Mouse (Mus musculus) gonadal fat pad, adult 2 months (tissue): ENCODE results near the gene Ppp1r1b. TPM values are rescaled to one million over a fixed set of nuclear protein-coding genes. Genes with fewer than 3 reads are reported as not detected.

Experiments
- DNase-seq: peaks from one replicate; pipeline ENCODE4 v3.0.0-alpha.2; 2012; ENCODE audit warnings: low read depth
- polyA plus RNA-seq: library from polyadenylated mRNA; depleted of rRNA; stranded (reverse); fragments of >200 nt; gene quantifications from 2 replicates; pipeline ENCODE4 v1.2.3, GENCODE M21; 2012

Gene Ppp1r1b
- polyA plus RNA-seq, 1 experiment, result 10.1 TPM

DNA sequence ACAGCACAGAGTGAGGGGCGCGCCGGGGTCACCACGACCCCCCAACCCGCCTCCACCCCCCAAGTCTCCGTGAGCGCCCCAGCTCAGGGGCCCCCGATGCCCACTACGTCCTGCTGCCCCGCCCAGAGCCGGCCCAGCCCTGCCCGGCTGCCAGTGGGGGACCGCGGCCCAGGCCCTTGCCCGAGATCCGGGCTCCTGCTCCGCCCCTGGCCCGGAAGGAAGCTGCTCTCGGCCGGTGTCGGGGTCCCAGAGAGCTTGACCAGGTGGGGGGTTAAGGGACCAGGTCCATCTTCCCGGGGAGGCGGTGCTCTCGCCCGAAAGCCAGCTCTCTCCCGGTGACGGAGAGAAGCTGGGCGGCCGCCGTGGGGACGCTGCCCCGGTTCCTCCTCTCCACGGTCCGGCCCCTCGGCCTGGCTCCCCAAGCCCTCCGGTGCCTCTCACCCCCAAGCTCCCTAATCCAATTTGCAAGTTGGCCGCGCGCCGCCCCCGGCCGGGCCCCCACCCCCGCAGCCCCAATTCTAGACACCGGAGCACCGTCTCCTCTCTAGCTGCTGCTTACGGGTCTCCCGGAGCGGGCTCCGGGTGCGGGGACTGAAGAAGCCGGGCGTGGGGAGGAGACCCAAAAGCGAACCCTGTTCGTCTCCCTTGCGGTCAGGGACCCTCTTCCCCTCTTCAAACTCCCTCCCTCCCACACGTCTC is 19.7 kb upstream of the Ppp1r1b start:
- no peak for DNase-seq

DNA sequence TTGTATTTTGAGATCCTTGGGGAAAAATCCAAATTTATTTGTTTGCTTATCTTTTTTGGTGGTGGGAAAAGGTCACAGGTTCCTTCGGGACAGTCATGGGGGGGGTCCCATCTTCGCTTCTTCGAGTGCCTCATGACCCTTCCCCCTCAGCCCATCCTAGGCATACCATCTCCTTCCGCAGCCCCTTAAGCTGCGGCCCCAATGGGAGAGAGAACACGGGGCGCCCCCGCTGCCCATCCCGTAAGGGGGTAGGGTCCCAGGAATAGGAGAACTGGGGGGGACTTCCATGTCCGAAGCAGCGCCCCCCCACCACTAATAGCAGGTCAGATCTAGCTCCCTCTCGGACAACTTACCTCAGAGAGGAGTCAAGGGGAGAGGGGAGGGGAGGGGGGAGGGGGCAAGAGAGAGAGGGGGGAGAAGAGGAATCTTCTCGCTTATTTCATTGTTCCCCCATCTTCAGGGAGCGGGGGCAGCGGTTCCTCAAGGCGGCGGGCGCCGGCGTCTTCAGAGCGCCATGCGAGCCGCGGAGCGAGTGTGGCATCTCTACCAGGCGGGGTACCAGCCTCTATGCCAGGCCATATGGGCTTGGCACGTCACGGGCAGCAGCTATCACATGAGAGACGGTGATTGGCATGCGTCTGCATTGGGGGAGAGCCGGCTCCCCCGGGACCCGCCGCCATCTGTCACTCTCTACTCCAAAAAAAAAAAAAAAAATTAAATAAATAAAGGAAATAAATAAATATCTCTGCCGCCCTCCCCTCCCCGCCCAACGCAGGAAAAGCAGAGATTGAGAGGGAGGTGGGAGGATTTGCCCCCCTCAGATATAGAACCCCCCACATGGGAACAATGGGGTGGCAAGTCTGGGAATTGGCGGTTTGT is 18.9 kb upstream of the Ppp1r1b start, which contains the start of gene Neurod2:
Gene Neurod2, minus strand, starts transcription at position 568 of the 879 bp plus-strand sequence.
- DNase-seq, result no peak

DNA sequence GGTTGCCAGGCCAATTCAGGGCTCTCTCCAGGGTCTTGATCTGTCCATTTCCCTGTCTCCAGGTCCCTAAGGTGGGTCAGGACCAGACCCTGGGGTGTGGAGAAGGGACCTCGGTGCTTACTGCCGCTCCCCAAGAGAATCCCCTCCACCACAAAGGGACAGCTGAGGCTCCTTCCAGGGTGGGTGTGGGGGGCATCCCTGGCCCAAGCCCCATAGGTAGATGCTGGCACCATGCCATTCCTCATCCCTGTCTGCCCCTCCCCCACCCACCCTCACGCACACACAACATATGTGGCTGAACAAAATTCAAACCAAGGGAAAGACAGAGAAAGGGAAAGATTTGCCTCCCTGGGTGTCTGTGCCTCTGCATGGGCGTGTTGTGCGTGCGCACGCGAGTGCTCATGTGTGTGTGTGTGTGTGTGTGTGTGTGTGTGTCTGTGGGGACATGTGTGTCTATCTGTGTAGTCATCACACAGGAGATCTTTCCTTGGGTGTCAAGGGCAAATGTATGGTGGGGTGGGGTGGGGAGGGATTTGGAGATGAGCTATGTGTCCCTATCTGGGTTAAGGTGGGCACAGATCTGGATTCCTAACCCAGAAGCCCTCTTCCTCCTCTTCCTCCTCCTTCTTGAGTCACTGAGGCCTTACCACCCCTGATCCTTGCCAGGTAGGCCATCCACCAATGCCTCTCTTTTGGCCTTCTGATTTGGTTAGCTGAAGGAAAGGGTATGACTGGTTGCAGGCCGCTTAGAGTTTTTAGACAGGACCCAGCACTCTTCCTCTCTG is 18.1 kb upstream of the Ppp1r1b start:
- DNase-seq, result no peak

DNA sequence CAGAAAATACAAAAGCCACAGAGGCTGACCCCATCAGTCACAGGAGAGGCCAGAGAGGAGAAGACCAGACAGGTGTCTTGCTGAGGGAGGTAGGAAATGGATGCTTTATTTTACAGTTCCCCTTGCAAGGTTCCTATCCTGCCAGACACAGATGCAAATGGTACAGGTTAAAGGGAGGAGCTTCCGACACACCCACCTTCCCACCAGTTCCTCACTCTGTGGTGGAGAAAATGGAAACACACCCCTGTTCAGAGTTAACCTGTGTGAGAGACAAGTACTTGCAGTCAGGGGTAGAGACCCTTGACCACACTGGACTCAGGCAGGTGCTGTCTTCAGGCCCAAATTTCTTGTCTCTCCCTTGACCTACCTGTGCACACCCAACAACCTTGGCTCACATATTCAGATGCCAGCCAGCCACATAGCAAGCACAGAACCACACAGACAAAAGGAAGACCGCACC is 17.4 kb upstream of the Ppp1r1b start:
- no peak for DNase-seq

DNA sequence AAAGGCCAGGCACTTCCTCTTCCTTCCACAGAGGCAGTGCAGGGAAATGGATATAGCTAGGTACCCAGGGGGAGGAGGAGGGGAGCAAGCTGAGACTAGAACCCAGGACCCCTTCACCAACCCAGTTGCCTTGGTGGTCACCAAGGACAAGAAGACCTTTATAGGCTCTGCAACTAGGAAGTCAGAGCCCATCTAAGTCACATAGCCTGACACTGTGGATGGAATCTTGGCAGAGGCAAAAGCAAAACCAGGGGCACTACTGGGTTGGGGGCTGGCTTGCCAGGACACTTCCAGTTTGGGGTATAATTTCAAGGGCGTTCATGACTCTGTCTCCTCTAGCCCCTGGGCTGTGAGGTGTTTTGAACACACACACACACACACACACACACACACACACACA is 16.8 kb upstream of the Ppp1r1b start:
- DNase-seq, result no peak

DNA sequence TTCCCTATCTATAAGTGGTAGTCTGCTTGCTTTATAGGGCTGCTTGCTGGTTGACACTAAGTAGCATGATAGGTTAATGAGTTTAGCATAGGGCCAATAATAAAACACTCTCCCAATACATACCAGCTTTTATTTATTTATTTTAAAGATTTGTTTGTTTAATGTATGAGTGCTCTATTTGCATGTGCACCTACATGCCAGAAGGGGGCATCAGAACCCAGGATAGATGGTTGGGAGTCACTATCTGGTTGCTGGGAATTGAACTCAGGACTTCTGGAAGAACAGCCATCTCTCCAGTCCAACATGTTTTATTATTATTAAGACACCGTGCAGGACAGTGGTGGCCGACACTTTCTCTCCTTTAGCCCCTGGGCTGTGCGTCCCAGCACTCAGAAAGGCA is 16.0 kb upstream of the Ppp1r1b start:
- no peak for DNase-seq

DNA sequence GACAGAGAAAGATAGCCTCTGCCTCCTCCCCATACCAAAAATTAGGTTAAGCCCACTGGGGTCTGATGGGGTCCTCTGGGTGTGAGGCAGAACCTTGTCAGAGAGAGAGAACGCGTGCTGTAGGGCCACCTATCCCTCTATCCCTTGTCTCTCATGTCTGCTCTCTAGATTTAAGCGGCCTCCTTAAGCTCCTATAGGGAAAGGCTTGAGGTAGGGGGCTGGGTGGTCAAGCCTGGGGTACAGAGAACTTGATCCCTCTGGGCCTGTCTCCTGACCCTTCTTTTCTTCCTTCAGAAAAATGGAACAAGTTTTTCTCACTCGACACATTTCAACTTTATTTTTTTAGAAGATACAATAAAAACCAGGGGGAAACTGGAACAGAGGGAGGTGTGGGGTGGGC is 15.4 kb upstream of the Ppp1r1b start:
- DNase-seq, result no peak

DNA sequence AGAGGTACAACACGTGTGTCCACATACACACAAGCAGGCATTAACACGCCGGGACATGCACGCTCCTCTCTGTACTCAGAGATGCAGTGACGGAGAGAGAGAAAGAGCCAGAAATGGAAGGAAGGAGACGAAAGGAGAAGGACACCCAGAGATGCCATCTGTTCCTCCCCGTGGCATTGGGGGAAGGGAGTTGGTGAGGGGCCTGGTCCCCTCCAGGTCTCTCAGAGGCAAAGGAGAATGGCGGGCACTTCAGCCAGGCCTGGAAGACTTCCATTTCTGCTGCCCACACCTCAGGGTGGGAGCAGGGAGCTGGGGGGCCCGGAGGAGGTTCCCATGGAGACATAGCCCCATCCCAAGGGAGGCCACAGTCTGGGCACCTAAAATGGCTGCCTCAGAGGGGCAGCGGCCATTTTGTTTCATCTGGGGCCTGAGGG is 14.9 kb upstream of the Ppp1r1b start:
- no peak for DNase-seq

DNA sequence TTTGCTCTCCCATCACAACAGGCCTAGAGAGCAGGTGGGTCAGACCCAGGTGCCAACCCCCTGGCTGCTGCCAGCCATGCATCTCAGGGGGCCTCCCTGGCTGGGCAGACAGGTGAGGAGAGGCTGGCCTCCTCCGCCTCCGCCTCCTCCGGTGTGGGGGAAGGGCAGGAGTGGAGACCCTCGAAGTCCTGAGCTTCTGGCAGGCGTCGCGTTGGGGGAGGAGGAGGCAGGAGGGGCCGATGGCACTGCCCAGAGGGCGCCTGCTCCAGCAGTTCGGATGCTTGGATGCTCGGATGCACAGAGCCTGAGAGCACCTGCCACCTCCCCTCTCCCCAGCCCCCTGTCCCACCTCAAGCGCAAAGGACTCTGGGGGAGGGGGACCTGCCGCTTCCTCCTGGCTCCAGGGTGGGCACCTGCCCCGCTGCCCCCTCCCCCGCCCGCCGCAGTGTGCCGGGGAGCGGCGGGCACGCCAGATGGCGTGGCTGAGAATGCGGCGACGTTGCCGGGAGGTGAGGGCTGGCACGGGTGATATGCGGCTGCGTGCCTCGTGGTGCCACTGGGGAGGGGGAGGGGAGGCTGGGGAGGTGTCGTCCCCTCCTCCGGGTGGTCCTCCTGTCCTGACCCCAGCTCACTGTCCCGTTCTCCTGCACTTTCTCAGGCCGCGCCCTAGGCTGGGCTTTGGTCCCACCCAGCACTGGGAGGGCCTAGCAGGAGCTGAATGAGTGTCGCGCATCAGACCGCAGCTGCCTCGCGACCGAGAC is 14.0 kb upstream of the Ppp1r1b start:
- DNase-seq, result no peak

DNA sequence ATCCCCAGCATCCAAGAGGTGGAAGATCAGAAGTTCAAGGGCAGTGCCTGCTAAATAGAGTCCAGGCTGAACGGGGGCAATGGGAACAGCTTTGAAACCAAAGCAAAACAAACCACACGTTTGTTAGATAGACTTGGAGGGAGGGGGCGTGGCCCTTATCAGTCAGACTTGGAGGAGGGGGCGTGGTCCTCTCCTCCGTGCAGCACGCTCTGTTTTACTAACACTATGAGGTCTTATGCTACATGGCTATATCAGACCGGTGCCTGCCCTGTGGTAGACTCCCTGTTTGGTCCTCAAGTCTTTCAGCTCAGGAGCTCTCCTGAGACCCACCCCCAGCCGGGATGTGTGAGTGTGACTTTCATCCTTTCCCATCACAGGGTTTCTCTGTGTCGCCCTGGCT is 13.0 kb upstream of the Ppp1r1b start:
- DNase-seq, result no peak

DNA sequence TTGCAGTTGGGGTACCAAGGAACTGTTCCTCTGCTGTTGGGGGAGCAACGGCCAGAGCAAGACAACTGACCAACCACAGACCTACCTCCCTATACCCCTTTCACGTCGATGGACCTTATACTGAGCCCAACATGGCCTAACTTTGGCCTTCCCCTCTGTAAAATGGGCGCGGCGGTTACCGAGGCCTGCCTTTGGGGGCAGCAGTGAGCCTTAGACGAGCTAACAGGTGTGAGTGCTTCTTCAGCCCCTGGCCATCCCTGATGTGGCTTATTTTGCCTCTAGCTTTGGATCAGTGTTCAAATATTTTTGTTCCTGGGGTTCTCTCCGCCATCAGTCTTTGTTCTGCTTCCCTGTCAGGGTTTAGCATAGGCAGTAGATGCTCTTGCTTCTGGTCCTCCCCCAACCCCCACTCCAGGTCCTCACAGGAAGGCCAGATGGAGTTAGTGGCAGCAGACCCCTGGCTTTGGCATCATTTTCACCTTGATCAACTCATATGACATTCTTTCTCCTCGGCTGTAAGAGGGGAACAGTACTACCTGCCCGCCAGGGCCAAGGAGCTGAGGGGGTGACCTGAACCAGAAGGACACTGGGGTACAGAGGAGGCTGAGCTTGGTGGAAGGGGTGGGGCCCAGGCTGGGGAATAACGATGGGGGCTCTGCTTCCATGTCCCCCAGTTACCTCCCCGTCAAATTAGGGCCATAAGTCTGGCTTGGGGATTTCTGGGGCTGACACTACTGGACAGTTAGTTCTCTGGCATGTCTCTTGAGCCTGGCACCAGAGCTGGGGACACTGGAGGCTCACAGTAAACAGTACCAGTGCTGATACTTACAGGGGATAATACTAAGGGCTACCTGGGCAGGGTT is 11.7 kb upstream of the Ppp1r1b start:
- no peak for DNase-seq

DNA sequence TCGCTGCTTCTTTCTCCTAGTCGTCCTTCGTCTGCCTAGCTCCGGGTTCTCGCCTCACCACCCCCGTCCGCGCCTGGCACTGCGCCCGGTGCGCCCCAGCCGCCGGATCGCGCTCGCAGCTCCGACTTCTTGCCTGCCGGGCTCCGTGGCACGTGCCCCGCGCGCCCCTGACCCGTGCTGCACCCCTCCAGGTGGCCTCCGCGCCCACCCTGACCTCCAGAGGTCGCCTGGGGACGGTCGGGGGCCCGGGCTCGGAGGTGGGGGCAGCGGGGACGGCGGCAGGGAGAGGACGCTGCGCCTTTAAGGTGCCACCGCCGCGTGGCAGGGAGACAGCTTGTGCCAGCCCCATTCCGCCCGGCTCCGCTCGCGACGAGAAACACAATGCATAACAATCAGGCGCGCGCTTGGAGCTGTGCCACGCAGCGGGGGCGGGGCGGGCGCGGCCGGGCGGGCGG is 9.7 kb upstream of the Ppp1r1b start:
- no peak for DNase-seq

DNA sequence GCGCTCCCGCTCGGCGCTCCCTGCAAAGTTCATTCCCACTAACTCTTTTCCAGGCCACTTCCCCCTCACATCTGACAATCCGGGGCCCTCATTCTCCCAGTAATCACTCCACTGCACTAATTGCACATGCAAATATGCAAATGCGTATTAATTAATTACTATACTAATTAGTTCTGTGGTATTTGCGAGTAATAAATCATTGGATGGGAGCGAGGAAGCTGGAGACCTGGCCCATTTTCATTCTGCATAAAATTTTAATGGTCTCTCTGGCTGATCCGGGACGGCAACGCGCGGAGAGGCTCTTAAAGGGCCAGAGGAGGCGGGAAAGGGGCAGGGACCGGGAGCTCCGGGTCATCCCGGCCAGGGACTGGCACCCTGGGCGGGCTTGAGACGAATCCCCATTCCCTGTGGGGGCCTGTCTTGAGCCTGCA is 9.1 kb upstream of the Ppp1r1b start:
- DNase-seq, result no peak

DNA sequence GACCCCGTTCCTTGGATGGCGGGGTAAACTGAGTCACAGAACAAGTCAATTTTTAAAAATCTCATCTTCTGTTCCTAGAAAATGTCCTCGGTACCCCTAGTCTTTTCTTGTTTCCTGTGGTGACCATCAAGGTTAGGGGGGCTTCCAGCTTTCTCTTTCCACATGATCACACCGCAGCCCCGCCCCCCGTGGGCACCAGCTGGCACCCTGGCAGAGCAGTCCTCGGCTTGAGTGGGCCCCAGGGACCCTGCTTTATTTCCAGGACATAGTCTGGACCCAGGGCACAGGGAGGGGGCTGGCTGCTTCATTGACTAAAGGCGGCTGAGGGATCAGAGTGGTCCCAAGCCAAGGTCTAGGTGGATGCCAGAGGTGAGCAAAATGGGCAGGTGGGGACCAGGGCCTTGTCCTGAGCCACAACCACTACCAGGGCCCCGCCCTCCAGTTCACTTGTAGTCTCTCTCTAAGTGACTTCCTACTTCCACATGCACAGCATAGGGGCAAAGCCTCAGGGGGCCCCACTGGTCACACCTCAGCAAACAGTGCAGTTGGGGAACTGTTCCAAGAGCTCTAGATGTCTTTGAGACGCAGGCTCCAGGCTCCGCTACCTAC is 8.4 kb upstream of the Ppp1r1b start:
- no peak for DNase-seq

DNA sequence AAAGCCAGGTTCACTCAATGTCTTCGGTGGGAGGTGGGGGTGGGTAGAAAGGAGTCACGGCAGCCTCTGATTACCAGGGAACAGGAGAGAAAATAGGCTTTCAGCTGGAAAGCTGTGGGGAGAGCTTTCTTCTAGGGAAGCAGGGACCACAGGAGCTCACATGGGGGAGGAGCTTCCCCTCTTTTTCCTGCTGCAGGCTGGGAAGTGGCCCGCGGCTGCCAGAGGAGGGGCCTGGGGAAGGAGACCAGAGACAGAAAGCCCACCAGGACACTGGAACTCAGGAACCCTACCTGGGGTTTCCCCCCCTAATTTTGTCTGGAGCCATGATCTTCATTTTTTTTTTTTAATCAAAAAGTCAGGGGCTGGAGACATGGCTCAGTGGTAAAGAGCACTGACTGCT is 7.6 kb upstream of the Ppp1r1b start:
- DNase-seq, result no peak

DNA sequence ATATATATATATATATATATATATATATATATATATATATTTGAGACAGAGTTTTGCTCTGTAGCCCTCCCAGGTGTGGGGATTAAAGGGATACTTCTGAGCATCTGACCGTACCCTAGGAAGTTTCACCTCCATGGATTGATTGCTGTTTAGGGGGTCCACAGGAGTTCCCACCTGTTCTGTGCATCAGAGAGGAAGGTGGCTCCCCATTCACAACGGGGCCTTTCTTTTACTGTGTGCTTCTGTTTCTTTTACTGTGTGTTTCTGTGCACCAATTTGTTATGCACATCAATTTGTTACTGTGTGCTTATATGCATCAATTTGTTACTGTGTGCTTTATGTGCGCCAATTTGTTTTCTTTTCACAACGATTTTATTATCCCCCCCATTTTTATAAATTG is 7.0 kb upstream of the Ppp1r1b start:
- DNase-seq, result no peak

DNA sequence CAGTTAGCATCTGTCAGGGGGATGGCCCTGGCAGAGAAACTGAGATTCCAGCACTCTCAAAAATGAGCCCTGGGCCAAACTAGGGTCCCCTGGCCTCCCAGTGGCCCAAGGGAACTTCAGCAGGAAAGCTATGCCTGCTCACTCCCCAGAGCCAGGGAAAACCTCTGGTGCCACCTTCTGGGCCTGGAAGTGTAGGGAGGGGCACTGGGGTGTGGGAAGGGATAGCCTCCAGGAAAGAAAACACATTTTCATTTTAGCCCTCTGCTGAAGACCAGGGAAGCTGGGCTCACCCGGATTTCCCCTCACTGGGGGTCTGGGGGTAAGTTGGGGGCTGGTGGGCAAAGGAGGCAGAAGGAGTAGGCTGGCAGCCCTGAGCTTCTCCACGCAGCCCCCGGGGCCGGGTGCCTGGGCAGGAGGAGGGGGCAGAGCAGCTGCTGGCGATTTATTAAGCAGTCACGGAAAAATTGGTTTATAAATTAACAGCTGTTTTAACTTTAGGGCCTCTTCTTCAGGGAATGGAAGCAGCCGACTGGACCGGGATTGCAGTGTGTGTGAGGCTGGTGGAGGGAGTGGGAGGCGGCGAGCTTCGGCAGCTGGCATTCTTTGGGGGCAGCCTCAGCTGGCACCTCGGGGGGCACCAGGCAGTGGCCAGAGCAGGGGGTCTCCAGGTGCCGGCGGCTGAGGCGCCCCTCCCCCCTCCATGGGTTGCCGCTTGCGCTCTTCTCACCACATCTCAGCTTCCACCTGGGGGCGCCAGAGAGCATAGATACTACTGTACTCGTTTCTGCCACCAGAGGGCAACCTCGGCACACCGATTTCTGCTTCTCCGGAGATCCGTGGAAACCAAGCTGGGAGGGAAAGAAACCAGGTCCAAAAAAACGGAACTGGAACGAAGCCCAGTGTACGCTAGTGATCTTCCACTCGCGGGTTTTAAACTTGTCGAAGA is 5.9 kb upstream of the Ppp1r1b start:
- no peak for DNase-seq

DNA sequence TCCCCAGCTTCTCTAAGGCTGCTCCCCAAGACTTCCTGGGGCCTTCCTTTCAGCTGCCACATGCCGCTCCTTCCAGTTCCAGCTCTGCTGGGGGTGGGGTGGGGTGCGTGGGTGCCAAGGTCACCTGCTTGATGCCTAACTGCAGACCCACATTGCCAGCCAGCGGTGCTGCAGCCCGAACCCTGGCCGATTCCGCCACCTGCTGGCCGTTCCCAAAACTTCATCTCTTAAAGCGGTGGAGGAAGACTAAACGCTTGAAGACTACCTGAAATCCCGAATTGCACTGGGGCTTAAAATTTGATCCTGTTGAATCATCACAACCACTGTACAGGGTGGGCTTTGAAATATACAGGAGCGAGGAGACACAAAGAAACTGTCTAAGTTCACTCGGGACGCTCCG is 3.0 kb upstream of the Ppp1r1b start:
- DNase-seq, result no peak

DNA sequence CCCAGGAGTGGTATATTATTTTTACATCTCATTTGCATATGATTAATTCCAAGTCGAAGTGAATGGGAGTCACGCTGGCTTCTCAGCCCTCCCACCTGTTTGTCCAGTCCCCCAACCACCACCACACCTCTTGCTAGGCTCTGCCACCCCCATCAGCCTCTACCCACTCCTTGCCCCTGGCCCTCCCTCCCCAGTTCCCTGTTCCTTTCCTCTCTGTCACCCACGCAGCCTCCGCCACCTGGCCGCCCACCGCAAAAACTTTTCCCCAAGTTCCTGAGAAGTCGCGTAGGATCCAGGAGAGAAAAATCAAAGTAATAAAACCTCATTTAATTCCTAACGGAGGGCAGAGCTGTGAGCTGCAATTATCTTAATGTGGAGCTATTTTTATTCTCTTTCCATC is 2.0 kb upstream of the Ppp1r1b start:
- DNase-seq, result no peak
